Mouse (Mus musculus): Measurements from ENCODE around the gene Hoxc10. TPM values are rescaled to one million over a fixed set of nuclear protein-coding genes. Genes with fewer than 3 reads are reported as not detected.

Gene Hoxc10
- total RNA-seq, 2 experiments from 2014 or later: not detected

DNA sequence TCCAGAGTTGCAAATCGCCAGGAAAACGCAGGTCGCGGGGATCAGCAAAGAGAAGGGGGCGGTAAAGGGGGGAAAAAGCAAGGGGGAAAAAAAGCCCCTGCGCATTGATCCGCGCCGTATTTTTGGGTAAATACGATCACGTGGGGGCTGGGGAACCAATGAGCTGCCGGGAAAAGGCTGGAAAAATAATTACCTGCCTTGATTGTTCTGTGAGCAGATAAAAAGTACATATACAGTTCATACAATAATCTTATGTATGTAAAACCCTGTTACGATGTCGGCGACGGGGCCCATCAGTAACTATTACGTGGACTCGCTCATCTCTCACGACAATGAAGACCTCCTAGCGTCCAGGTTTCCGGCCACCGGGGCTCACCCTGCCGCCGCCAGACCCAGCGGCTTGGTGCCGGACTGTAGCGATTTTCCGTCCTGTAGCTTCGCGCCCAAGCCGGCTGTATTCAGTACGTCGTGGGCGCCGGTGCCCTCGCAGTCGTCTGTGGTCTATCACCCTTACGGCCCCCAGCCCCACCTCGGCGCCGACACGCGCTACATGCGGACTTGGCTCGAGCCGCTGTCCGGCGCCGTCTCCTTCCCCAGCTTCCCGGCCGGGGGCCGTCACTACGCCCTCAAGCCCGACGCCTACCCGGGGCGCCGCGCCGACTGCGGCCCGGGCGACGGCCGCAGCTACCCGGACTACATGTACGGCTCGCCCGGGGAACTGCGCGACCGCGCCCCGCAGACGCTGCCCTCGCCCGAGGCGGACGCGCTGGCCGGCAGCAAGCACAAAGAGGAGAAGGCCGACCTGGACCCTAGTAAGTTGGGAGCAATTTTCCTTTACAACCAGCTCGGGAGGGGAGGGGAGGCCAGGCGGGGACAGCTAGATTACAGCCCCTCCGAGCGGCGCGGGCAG lies 15.0 kb downstream of the Hoxc10 start:
- ATAC-seq (replicated peaks; ENCODE audit: low FRiP score, low TSS enrichment, poor library complexity, severe bottlenecking): no peak; the same call in 1 of the 2 replicates

GRCm38 (mm10) chr15:102983716-102984115 lies 17.1 kb downstream of the Hoxc10 start:
- no peak for ATAC-seq (replicated peaks; ENCODE audit: low FRiP score, low TSS enrichment, poor library complexity, severe bottlenecking)

GRCm38 (mm10) chr15:102984521-102984920 lies 17.9 kb downstream of the Hoxc10 start:
- ATAC-seq (replicated peaks; ENCODE audit: low FRiP score, low TSS enrichment, poor library complexity, severe bottlenecking): no peak

DNA sequence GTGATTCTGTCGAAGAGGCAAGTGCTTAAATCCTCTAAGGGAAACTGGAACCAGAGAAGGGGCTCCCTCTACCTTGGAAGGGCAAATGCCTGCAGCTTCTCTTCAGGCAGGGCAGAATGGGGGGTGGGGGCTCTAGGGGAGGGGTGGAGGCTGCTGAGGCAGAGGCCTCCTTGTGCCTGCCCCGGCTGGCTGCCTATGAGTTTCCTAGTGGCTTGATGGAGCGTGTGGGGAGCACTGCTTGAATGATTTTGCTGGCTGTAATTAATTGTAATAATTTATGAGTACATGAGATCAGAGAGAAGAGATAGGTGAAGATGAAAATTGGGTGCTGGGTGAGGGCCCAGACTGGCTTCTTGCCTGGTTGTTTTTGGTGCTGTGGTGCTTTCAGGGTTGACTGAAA lies 18.3 kb downstream of the Hoxc10 start:
- no peak for ATAC-seq (replicated peaks; ENCODE audit: low FRiP score, low TSS enrichment, poor library complexity, severe bottlenecking)

DNA sequence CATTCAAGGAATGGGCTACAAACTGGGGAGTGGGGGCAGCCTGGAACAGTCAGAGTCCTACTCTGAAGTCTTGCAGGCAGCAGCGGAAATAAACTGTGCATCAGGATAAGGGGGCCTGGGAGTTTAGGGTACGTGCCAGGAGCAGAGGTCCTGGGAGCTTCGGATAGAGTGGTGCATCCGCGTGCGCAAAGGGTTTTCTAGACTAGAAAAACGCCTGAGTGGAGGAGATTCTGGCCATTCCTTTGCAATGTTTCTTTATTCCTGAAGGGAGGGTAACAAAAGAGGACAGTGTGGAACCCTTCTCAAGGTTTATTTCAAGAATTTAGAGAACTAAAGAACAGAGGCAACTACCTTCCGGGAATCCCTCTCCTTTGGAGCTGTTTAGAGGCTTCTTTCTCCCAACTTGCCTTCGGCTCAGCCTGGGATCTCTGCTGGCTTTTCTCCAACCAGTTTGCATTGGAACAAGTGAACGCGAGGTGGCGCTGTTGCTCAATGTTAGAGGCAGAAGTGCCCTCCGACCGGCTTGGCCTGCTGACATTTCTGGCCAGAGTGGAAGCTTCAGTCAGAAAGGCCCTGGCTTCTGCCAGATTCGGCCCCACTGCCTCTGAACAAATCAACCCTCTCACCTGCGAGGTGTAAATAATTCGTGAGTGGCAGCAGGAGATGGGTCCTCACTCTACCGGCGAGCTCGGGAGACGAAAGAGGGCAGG lies 20.7 kb downstream of the Hoxc10 start:
- ATAC-seq (replicated peaks; ENCODE audit: low FRiP score, low TSS enrichment, poor library complexity, severe bottlenecking): peak; percentile 80

GRCm38 (mm10) chr15:102988078-102988477 lies 21.5 kb downstream of the Hoxc10 start:
- no peak for ATAC-seq (replicated peaks; ENCODE audit: low FRiP score, low TSS enrichment, poor library complexity, severe bottlenecking)

DNA sequence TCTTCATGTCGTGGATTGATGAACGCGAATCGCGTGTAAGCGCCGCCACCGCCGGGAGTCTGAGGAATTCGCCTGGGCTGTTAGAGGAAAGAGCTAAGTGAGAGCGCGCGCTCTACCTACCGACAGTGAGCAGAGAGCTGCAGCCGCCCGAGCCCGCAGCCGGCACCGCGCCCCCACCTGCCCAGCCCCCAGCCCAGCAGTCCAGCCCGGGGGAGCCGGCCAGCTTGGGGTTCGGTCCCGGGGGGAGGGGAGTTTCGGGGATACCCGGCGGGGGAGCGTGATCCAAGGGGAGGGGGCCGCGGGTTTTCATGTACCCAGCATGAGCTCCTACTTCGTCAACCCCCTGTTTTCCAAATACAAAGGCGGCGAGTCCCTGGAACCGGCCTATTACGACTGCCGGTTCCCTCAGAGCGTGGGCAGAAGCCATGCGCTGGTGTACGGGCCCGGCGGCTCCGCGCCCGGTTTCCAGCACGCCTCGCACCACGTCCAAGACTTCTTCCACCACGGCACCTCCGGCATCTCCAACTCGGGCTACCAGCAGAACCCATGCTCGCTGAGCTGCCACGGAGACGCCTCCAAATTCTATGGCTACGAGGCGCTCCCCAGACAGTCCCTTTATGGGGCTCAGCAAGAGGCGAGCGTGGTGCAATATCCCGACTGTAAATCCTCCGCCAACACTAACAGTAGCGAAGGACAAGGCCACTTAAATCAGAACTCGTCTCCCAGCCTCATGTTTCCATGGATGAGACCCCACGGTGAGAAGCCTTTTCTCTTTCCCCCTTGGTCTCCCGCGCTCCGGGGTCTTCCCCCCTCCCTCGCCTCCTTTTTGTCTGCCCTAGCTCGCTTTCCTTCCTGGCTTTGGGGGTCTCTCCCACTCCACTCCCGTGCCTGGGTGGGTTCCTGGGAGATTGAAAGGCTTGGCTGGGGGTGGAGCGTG lies 24.1 kb downstream of the Hoxc10 start, which contains the start of gene Hoxc8:
Gene Hoxc8, plus strand, starts transcription at position 147 of the 937 bp plus-strand sequence.
- no peak for ATAC-seq (replicated peaks; ENCODE audit: low FRiP score, low TSS enrichment, poor library complexity, severe bottlenecking)

DNA sequence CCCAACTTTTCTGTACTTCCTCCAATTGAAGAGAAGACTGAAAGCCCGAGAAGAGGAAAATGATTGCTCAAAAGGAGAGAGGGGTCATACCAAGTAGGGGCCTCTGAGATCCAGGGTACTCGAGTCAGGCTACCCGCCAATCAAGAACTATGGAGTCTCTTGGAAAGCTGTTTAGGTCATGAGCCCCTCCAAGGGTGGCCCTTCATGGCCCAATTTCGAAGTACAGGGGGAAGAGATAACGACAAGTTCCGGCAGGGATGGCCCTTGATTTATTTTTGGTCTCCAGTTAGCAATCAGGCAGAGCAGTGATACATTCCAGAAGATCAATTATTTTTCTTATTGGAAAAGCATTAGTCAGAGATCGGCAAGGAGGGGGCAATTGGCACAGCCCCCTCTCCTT lies 25.2 kb downstream of the Hoxc10 start:
- ATAC-seq (replicated peaks; ENCODE audit: low FRiP score, low TSS enrichment, poor library complexity, severe bottlenecking): no peak

GRCm38 (mm10) chr15:102992206-102992605 lies 25.6 kb downstream of the Hoxc10 start:
- no peak for ATAC-seq (replicated peaks; ENCODE audit: low FRiP score, low TSS enrichment, poor library complexity, severe bottlenecking)

DNA sequence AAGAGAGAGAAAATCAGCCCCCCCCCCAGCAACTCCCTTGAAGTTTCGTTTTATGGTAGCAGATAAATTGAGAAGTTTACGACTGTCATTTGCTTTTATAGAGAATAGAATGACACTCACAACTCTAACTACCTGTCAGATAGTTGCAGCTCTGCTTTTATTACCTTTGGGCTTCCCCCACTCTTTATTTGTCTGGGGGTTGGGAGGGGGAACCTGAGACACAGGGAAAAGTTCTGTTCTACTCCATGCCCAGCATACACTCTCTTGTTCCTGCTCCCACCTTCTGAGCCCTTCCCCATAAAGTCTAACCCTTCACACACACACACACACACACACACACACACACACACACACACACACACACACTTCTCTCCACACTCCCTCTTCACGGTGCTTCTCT lies 26.3 kb downstream of the Hoxc10 start:
- no peak for ATAC-seq (replicated peaks; ENCODE audit: low FRiP score, low TSS enrichment, poor library complexity, severe bottlenecking)

DNA sequence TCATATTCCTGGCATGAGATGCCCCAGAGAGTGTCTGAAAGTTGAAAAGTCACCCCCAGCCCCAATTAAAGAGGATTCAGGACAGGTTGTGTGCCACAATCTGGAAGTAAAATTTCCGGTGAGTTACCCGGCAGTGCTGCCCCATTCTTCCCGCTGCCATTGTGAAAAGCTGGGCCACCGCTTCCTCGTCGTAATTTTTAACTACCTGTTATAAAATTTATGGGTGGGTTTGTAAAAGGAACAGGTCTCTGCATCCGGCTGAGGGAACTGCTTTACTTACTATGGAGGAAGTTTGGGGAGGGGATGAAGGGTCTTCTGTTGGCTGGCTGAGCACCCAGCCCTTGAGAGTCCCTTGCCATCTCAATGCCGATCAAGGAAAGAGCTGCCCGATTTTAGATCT lies 30.0 kb downstream of the Hoxc10 start:
- no peak for ATAC-seq (replicated peaks; ENCODE audit: low FRiP score, low TSS enrichment, poor library complexity, severe bottlenecking)

- ATAC-seq (replicated peaks; ENCODE audit: low FRiP score, low TSS enrichment, poor library complexity, severe bottlenecking): no peak
Observed at GRCm38 (mm10) chr15:102997431-102997830, 30.8 kb downstream of the Hoxc10 start.

GRCm38 (mm10) chr15:102997939-102998355 lies 31.4 kb downstream of the Hoxc10 start, which contains the start of gene Hoxc6:
Gene Hoxc6 (plus strand): TSS chr15:102998257.
- ATAC-seq (replicated peaks; ENCODE audit: low FRiP score, low TSS enrichment, poor library complexity, severe bottlenecking): no peak

- ATAC-seq (replicated peaks; ENCODE audit: low FRiP score, low TSS enrichment, poor library complexity, severe bottlenecking): no peak
Observed at GRCm38 (mm10) chr15:102998608-102999182, 32.1 kb downstream of the Hoxc10 start.

- peak; percentile 46 for ATAC-seq (replicated peaks; ENCODE audit: low FRiP score, low TSS enrichment, poor library complexity, severe bottlenecking)
Observed at GRCm38 (mm10) chr15:102999183-102999831, 32.7 kb downstream of the Hoxc10 start.

DNA sequence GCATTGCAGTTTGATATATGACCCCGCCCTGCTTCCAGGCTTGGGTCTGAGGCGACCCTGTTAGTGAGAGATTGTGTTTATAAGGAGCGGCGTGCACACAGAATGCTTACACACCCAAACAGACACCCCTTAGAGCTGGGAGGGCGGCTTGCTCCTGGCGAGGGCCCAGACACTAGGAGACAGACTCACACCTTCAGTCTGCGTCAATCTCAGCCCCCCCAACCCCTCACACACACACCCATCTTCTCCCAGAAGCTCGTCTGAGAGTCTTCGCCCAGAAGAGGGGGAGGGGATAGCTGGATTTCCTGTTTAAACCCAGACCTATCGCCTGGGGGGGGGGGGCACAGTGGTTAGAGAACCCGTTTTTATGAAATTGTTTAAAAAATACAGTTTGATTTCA lies 33.4 kb downstream of the Hoxc10 start:
- ATAC-seq (replicated peaks; ENCODE audit: low FRiP score, low TSS enrichment, poor library complexity, severe bottlenecking): no peak

DNA sequence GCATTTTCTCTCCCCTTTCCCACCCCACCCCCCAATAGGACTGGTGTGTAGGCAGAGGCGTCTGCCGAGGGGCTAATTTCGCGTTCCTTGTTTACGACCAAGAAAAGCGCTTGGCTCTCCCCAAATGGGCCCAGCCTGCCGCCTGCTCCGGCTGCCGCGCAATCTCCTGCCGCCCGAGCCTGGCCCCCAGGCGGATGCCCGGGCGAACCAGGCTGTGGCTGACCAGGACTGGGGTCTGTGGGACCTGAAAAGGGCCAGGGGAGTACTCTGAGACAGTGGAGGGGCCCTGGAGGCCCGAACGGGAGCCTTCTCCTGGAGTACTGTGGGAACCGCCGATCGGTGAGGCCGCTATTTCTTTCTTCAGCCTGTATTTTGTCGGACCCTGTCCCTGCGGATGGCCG lies 33.9 kb downstream of the Hoxc10 start:
- no peak for ATAC-seq (replicated peaks; ENCODE audit: low FRiP score, low TSS enrichment, poor library complexity, severe bottlenecking)

- ATAC-seq (replicated peaks; ENCODE audit: low FRiP score, low TSS enrichment, poor library complexity, severe bottlenecking): no peak
Observed at GRCm38 (mm10) chr15:103001370-103001769, 34.8 kb downstream of the Hoxc10 start.

DNA sequence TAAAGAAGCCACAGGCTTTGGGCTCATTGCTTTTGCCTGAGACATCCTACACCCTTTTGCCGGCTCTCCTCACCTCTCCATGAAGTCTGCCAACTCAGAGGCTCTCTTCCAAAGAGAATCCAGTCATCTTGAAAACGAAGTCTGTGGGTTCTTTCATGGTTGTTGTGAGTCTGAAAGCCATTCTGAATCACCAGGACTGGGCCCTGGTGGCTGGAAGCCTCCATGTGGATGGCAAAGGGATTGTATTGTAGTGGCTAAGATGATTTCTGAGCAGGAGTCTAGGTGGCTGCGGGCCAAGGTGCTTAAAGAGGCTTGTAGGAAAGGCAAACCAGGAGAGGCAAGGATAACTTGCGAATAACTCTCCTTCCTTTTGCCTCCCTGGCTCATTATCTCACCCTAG lies 35.6 kb downstream of the Hoxc10 start:
- no peak for ATAC-seq (replicated peaks; ENCODE audit: low FRiP score, low TSS enrichment, poor library complexity, severe bottlenecking)

Measured in megakaryocyte-erythroid progenitor cell, adult 5-6 weeks (primary cell).